Mouse (Mus musculus) hindbrain, embryonic 13.5 days (tissue): Measurements from ENCODE around the gene Gm20605. TPM values are rescaled to one million over a fixed set of nuclear protein-coding genes. Genes with fewer than 3 reads are reported as not detected.
A peak's percentile ranks its signal among the peaks of the same experiment; 100 is the strongest.

Source experiments
- ATAC-seq: fragments of 200-750 bp; cut with Nextera tagmentation; 2 replicates; pipeline ENCODE4 v1.8.0; 2017; ENCODE audit warnings: moderate TSS enrichment; ENCODE audit not compliant: low FRiP score
- H3K27ac ChIP-seq: fragments of 300-500 bp; sonication (generic); 2 replicates; pipeline ENCODE4 v1.5.1; 2015; ENCODE audit warnings: inconsistent platforms, mild to moderate bottlenecking, moderate library complexity
- H3K27me3 ChIP-seq: fragments of 300-500 bp; sonication (generic); 2 replicates; pipeline ENCODE4 v1.6.1; 2015; ENCODE audit warnings: mild to moderate bottlenecking, inconsistent platforms
- H3K36me3 ChIP-seq: fragments of 300-500 bp; sonication (generic); 2 replicates; pipeline ENCODE4 v1.6.1; 2015; ENCODE audit warnings: mild to moderate bottlenecking, inconsistent platforms
- H3K4me1 ChIP-seq: fragments of 300-500 bp; sonication (generic); replicated peaks from 2 replicates; pipeline ENCODE4 v1.6.1; 2015; ENCODE audit warnings: inconsistent platforms
- H3K4me2 ChIP-seq: fragments of 300-500 bp; sonication (generic); 2 replicates; pipeline ENCODE4 v1.6.1; 2015; ENCODE audit warnings: inconsistent platforms, mild to moderate bottlenecking, moderate library complexity
- H3K4me3 ChIP-seq: fragments of 300-500 bp; sonication (generic); 2 replicates; pipeline ENCODE4 v1.5.1; 2015; ENCODE audit warnings: mild to moderate bottlenecking, inconsistent platforms
- H3K9ac ChIP-seq: fragments of 300-500 bp; sonication (generic); 2 replicates; pipeline ENCODE4 v1.6.1; 2015; ENCODE audit warnings: mild to moderate bottlenecking, inconsistent platforms
- H3K9me3 ChIP-seq: fragments of 300-500 bp; sonication (generic); 2 replicates; pipeline ENCODE4 v1.6.1; 2016; ENCODE audit warnings: inconsistent platforms
- WGBS: fragments of 180-500 bp; shearing (Covaris S2); methylation state at CpG from one replicate; pipeline ENCODE4 v1.1.7; 2015; 5-methylcytosine and 5-hydroxymethylcytosine counted together
- polyA plus RNA-seq: library from polyadenylated mRNA; unstranded; fragments of >200 nt; fragmentation: Nextera tagmentation; extraction: Ambion mirVana; gene quantifications from 2 replicates; pipeline ENCODE4 v1.2.1, GENCODE M21; 2015

The Gm20605 gene
- polyA plus RNA-seq, 1 experiment from 2014 or later: 8.9 TPM

- Histone ChIP-seq H3K9me3 (no peaks in the 10 kb centered on the region), H3K4me2 (peak within 1 kb of the TSS; percentile 85), H3K27me3 (no peaks in the 10 kb centered on the region), H3K36me3 (0 out of 2 replicates have a peak, but pooled peaks cover 3% of the 10 kb centered on the region), H3K4me3 (peak within 1 kb of the TSS; percentile 66), H3K27ac (peak within 1 kb of the TSS; percentile 85), H3K4me1 (peaks cover 23% of the 10 kb centered on the region), H3K9ac (peak within 1 kb of the TSS; percentile 79)
- WGBS: under 1% methylated on average over 58 of the region's 62 CpGs
- ATAC-seq: peak; percentile 99
Measured at GRCm38 (mm10) chr5:137684294-137685123, 55.5 kb downstream of the Gm20605 start, which contains the start of gene Agfg2. Gene Agfg2 (minus strand): TSS chr5:137684726.

GRCm38 (mm10) chr5:137685653-137686052, 56.7 kb downstream of the Gm20605 start:
- no peak for ATAC-seq
- peaks cover 23% of the 10 kb centered on the region for H3K4me1 ChIP-seq
- H3K4me3 ChIP-seq: no peak overlapping the region
- no peaks in the 10 kb centered on the region for H3K27me3 ChIP-seq
- no peaks in the 10 kb centered on the region for H3K36me3 ChIP-seq
- WGBS: 93% methylated on average over 3 of the region's 3 CpGs
- no peak overlapping the region for H3K9ac ChIP-seq
- H3K27ac ChIP-seq: no peak overlapping the region
- no peak overlapping the region for H3K4me2 ChIP-seq
- no peaks in the 10 kb centered on the region for H3K9me3 ChIP-seq

DNA sequence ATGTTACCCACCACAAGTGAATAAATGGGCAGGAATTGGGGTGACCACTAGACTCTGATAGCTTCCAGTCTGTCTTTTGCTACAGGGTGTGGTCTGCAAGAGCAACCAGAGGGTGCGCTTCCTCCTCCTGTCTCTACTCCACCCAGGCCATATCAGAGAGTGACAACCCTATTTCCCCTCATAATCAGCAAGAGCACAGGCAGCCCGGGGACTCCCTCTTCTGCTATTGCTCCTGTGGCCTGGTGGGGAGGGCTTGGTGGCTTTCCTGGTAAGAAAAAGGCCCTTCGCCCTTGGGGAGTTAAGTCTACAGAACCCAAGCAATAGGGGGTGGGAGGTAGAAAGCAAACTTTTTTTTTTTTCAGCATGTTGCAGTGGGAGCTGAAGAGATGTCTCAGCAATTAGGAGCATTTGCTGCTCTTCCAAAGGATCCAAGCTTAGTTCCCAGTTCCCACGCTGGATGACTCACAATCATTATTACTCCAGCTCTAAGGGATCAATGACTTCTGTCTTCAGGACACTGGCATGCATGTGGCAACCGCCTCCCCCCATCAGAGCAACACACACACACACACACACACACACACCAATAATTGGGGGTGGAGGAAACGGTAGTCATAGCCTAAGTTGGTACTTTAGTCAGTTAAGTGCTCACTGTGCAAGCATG, 57.3 kb downstream of the Gm20605 start:
- no peak for ATAC-seq
- Histone ChIP-seq H3K9ac (no peak overlapping the region), H3K27me3 (no peaks in the 10 kb centered on the region), H3K4me3 (no peak overlapping the region), H3K4me2 (no peak overlapping the region), H3K9me3 (no peaks in the 10 kb centered on the region), H3K27ac (no peak overlapping the region), H3K36me3 (no peaks in the 10 kb centered on the region), H3K4me1 (peaks cover 23% of the 10 kb centered on the region)
- 86% methylated on average over 6 of the region's 6 CpGs for WGBS

GRCm38 (mm10) chr5:137689974-137690373, 61.0 kb downstream of the Gm20605 start:
- no peak overlapping the region for H3K27ac ChIP-seq
- no peak for ATAC-seq
- no peak overlapping the region for H3K9ac ChIP-seq
- H3K4me1 ChIP-seq: no peaks in the 10 kb centered on the region
- no peaks in the 10 kb centered on the region for H3K9me3 ChIP-seq
- H3K4me2 ChIP-seq: no peak overlapping the region
- no peaks in the 10 kb centered on the region for H3K36me3 ChIP-seq
- 92% methylated on average over 3 of the region's 3 CpGs for WGBS
- H3K4me3 ChIP-seq: no peak overlapping the region
- H3K27me3 ChIP-seq: no peaks in the 10 kb centered on the region

DNA sequence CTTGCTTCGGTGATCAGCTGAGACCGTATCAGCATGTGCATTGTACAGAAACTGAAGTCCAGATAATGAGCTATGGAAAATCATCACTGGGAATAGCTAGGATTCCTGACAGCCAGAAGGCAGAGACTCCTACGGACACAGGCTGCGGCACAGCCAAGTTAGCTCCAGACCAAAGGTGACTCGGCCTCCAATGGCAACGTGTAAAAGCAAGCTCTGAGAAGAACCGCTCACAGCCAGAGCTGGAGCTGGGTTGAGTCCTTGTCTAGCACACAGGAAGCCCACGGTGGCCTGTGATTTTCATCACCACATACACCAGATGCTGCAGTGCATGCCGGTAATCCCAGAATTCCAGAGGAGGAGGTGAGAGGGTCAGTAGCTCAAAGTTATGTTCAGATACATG, 61.6 kb downstream of the Gm20605 start:
- Histone ChIP-seq H3K9me3 (no peaks in the 10 kb centered on the region), H3K4me1 (no peaks in the 10 kb centered on the region), H3K4me3 (no peak overlapping the region), H3K9ac (no peak overlapping the region), H3K36me3 (no peaks in the 10 kb centered on the region), H3K4me2 (no peak overlapping the region), H3K27me3 (no peaks in the 10 kb centered on the region), H3K27ac (no peak overlapping the region)
- no peak for ATAC-seq
- 64% methylated on average over 9 of the region's 9 CpGs for WGBS

GRCm38 (mm10) chr5:137691881-137692280, 62.9 kb downstream of the Gm20605 start:
- Histone ChIP-seq H3K4me3 (no peak overlapping the region), H3K4me1 (no peaks in the 10 kb centered on the region), H3K9ac (no peak overlapping the region), H3K4me2 (no peak overlapping the region), H3K36me3 (no peaks in the 10 kb centered on the region), H3K27me3 (no peaks in the 10 kb centered on the region), H3K9me3 (no peaks in the 10 kb centered on the region), H3K27ac (no peak overlapping the region)
- 90% methylated on average over 1 of the region's 1 CpGs for WGBS
- no peak for ATAC-seq

Other genes with a start within 250 kb of the Gm20605 start
- 0.06 and 0.08 TPM in 2 replicates for gene Zan, start 152.1 kb upstream of the Gm20605 start, polyA plus RNA-seq
- gene Pop7, start 126.7 kb upstream of the Gm20605 start, polyA plus RNA-seq: 82.2 and 85.1 TPM in 2 replicates
- 17.9 and 19.5 TPM in 2 replicates for gene Gigyf1, start 110.6 kb upstream of the Gm20605 start, polyA plus RNA-seq
- not detected in 2 replicates for gene Epo, start 95.9 kb upstream of the Gm20605 start, polyA plus RNA-seq
- gene Gnb2, start 95.7 kb upstream of the Gm20605 start, polyA plus RNA-seq: 529 and 536 TPM in 2 replicates
- 256 and 271 TPM in 2 replicates for gene Actl6b, start 75.7 kb upstream of the Gm20605 start, polyA plus RNA-seq
- 3.4 and 3.8 TPM in 2 replicates for gene Tfr2, start 59.3 kb upstream of the Gm20605 start, polyA plus RNA-seq
- gene Mospd3, start 28.1 kb upstream of the Gm20605 start, polyA plus RNA-seq: 49.1 and 49.6 TPM in 2 replicates
- gene Pcolce, start 15.4 kb upstream of the Gm20605 start, polyA plus RNA-seq: 22.8 and 26.4 TPM in 2 replicates
- 0.17 and 0.21 TPM in 2 replicates for gene Fbxo24, start 173 bp upstream of the Gm20605 start, polyA plus RNA-seq
- 19.9 and 23.4 TPM in 2 replicates for gene Lrch4, start 54 bp upstream of the Gm20605 start, polyA plus RNA-seq
- gene Sap25, start 12.2 kb downstream of the Gm20605 start, polyA plus RNA-seq: 4.8 and 5.2 TPM in 2 replicates
- 0.09 and 0.16 TPM in 2 replicates for gene Irs3, start 16.5 kb downstream of the Gm20605 start, polyA plus RNA-seq
- 15.6 and 16.4 TPM in 2 replicates for gene Agfg2, start 55.6 kb downstream of the Gm20605 start, polyA plus RNA-seq
- gene Nyap1, start 112.4 kb downstream of the Gm20605 start, polyA plus RNA-seq: 32.9 and 34.1 TPM in 2 replicates
- gene Tsc22d4, start 116.6 kb downstream of the Gm20605 start, polyA plus RNA-seq: 61.1 and 62.5 TPM in 2 replicates
- gene Ppp1r35, start 149.7 kb downstream of the Gm20605 start, polyA plus RNA-seq: 40.6 and 44.1 TPM in 2 replicates
- gene Mepce, start 158.5 kb downstream of the Gm20605 start, polyA plus RNA-seq: 10.7 and 11.1 TPM in 2 replicates
- gene Zcwpw1, start 158.6 kb downstream of the Gm20605 start, polyA plus RNA-seq: 10.6 and 12.3 TPM in 2 replicates
- 0.25 and 0.44 TPM in 2 replicates for gene Pilra, start 207.1 kb downstream of the Gm20605 start, polyA plus RNA-seq
- gene Pilrb1, start 228.9 kb downstream of the Gm20605 start, polyA plus RNA-seq: not detected in 2 replicates
- gene Pilrb2, start 242.6 kb downstream of the Gm20605 start, polyA plus RNA-seq: not detected in 2 replicates